Mouse (Mus musculus): Measurements from ENCODE around the gene March10.

March10 gene

GRCm38 (mm10) chr11:105456497-105456907 is at the start of gene March10:
TSS of gene March10 (minus strand) at chr11:105456735.
- peak; percentile 82 for DNase-seq

GRCm38 (mm10) chr11:105506322-105506721 is 49.8 kb upstream of the March10 start:
- DNase-seq: no peak

GRCm38 (mm10) chr11:105505038-105505437 is 48.5 kb upstream of the March10 start:
- DNase-seq: no peak

- DNase-seq: no peak
These were observed 45.8 kb upstream of the March10 start for GRCm38 (mm10) chr11:105502311-105502710.

- DNase-seq: peak; percentile 42
These were observed 41.0 kb upstream of the March10 start for GRCm38 (mm10) chr11:105497505-105497904.

- DNase-seq: no peak
These were observed 40.1 kb upstream of the March10 start for GRCm38 (mm10) chr11:105496665-105497064.

GRCm38 (mm10) chr11:105495591-105496270 is 39.2 kb upstream of the March10 start:
- no peak for DNase-seq

- DNase-seq: no peak
These were observed 38.3 kb upstream of the March10 start for GRCm38 (mm10) chr11:105494786-105495369.

- no peak for DNase-seq
These were observed 35.9 kb upstream of the March10 start for GRCm38 (mm10) chr11:105492392-105492791.

GRCm38 (mm10) chr11:105490971-105491370 is 34.4 kb upstream of the March10 start:
- DNase-seq: no peak

- no peak for DNase-seq
These were observed 28.9 kb upstream of the March10 start for GRCm38 (mm10) chr11:105485412-105485811.

GRCm38 (mm10) chr11:105484993-105485392 is 28.5 kb upstream of the March10 start:
- DNase-seq: no peak

- DNase-seq: no peak
These were observed 26.2 kb upstream of the March10 start for GRCm38 (mm10) chr11:105482747-105483146.

GRCm38 (mm10) chr11:105474746-105475145 is 18.2 kb upstream of the March10 start:
- DNase-seq: no peak

GRCm38 (mm10) chr11:105474352-105474736 is 17.8 kb upstream of the March10 start:
- no peak for DNase-seq

GRCm38 (mm10) chr11:105473716-105474351 is 17.3 kb upstream of the March10 start:
- no peak for DNase-seq

GRCm38 (mm10) chr11:105472610-105473009 is 16.1 kb upstream of the March10 start:
- DNase-seq: no peak

GRCm38 (mm10) chr11:105470896-105471295 is 14.4 kb upstream of the March10 start:
- DNase-seq: no peak

- no peak for DNase-seq
These were observed 13.0 kb upstream of the March10 start for GRCm38 (mm10) chr11:105469561-105469960.

GRCm38 (mm10) chr11:105469091-105469507 is 12.6 kb upstream of the March10 start:
- DNase-seq: no peak

- DNase-seq: no peak
These were observed 11.9 kb upstream of the March10 start for GRCm38 (mm10) chr11:105468436-105468835.

GRCm38 (mm10) chr11:105467816-105468215 is 11.3 kb upstream of the March10 start:
- DNase-seq: no peak

- no peak for DNase-seq
These were observed 10.7 kb upstream of the March10 start for GRCm38 (mm10) chr11:105467266-105467665.

GRCm38 (mm10) chr11:105466756-105467155 is 10.2 kb upstream of the March10 start:
- no peak for DNase-seq
